Mouse (Mus musculus) embryonic fibroblast, embryonic 13.5 days (primary cell): Measurements from ENCODE around the gene Nfya.

Source experiments
- CTCF ChIP-seq: IDR thresholded peaks from 2 replicates; pipeline ENCODE4 v1.5.1; 2011; ENCODE audit warnings: mild to moderate bottlenecking, control low read depth, low read length, moderate library complexity, borderline replicate concordance; ENCODE audit not compliant: insufficient read depth
- POLR2A ChIP-seq: IDR thresholded peaks from 2 replicates; pipeline ENCODE4 v1.6.1; 2011; ENCODE audit warnings: low read depth, mild to moderate bottlenecking, control low read depth, low read length, moderate library complexity

- TF ChIP-seq CTCF (no peak), POLR2A (peak; percentile 62)
These were observed 997 bp downstream of the Nfya start for GRCm38 (mm10) chr17:48408526-48409291.
